Mouse (Mus musculus) liver, embryonic 16.5 days (tissue): ENCODE results near the gene Acot11. TPM values are rescaled to one million over a fixed set of nuclear protein-coding genes. Genes with fewer than 3 reads are reported as not detected.

Experiments used
- ATAC-seq: fragments of 200-750 bp; cut with Nextera tagmentation; 2 replicates; pipeline ENCODE4 v1.8.0; 2017; ENCODE audit warnings: low read depth, mild to moderate bottlenecking, moderate number of reproducible peaks, moderate library complexity
- H3K27ac ChIP-seq: fragments of 300-500 bp; sonication (generic); 2 replicates; pipeline ENCODE4 v1.5.1; 2014; ENCODE audit warnings: mild to moderate bottlenecking, low read length
- H3K27me3 ChIP-seq: fragments of 300-500 bp; sonication (generic); 2 replicates; pipeline ENCODE4 v1.6.1; 2014; ENCODE audit warnings: low read depth, low read length, mixed read lengths; ENCODE audit not compliant: control insufficient read depth, insufficient read depth
- H3K36me3 ChIP-seq: fragments of 300-500 bp; sonication (generic); 2 replicates; pipeline ENCODE4 v1.6.1; 2014; ENCODE audit warnings: mild to moderate bottlenecking; ENCODE audit not compliant: control insufficient read depth, insufficient read depth
- H3K4me1 ChIP-seq: fragments of 300-500 bp; sonication (generic); 2 replicates; pipeline ENCODE4 v1.6.1; 2014; ENCODE audit warnings: low read depth, low read length, mixed read lengths; ENCODE audit not compliant: control insufficient read depth
- H3K4me2 ChIP-seq: fragments of 300-500 bp; sonication (generic); 2 replicates; pipeline ENCODE4 v1.6.1; 2014; ENCODE audit warnings: low read depth, low read length, mixed read lengths
- H3K4me3 ChIP-seq: fragments of 300-500 bp; sonication (generic); 2 replicates; pipeline ENCODE4 v1.5.1; 2014; ENCODE audit warnings: low read depth, mild to moderate bottlenecking, low read length
- H3K9ac ChIP-seq: fragments of 300-500 bp; sonication (generic); 2 replicates; pipeline ENCODE4 v1.6.1; 2014; ENCODE audit warnings: low read depth, low read length
- H3K9me3 ChIP-seq: fragments of 300-500 bp; sonication (generic); replicated peaks from 2 replicates; pipeline ENCODE4 v1.6.1; 2016; ENCODE audit warnings: low read length; ENCODE audit not compliant: control insufficient read depth
- WGBS: fragments of 180-500 bp; shearing (Covaris S2); extraction: QIAGEN DNeasy Blood & Tissue Kit; methylation state at CpG from one replicate; pipeline ENCODE4 v1.1.7; 2014; ENCODE audit not compliant: insufficient replicate concordance; 5-methylcytosine and 5-hydroxymethylcytosine counted together
- polyA plus RNA-seq: library from polyadenylated mRNA; unstranded; fragments of >200 nt; fragmentation: Nextera tagmentation; extraction: Ambion mirVana; gene quantifications from 2 replicates; pipeline ENCODE4 v1.2.1, GENCODE M21; 2015

The Acot11 gene
- polyA plus RNA-seq, 1 experiment from 2014 or later, result 6.1 TPM

DNA sequence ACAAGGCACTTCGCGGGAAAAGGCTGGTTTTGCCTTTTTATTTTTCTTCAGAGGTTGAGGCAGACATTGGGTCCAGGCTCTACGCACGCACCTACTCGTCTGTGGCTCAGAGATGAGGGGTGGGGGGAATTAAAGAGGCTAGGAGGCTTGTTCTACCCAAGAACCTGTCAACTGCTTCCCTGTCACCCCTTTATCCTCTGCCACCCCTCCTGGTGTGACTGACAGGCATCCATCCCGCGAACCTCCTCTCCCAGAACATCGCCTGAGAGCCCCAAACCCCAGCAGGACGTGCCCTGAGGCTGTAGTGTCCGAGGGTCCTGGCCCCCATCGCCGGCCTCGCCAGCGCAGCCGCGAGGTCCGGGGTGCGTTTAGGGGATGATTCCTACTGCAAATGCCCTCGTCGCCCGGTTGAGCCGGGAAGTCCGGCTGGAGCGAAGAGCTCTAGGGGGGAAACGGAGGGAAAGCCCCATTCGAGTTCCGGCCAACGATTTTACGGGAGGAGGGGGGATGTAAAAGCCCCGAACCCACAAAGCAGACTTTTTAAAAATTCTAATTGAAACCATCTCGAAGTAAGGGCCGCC, 34.5 kb upstream of the Acot11 start:
- Histone ChIP-seq H3K9me3 (no peaks in the 10 kb centered on the region), H3K27ac (peak overlapping the region; percentile 72), H3K4me3 (peak overlapping the region; percentile 76), H3K9ac (peak overlapping the region; percentile 78), H3K36me3 (no peaks in the 10 kb centered on the region), H3K4me1 (peaks cover 19% of the 10 kb centered on the region), H3K4me2 (peak overlapping the region; percentile 100), H3K27me3 (no peaks in the 10 kb centered on the region)
- ATAC-seq, result peak; percentile 30
- 0% methylated on average over 32 of the region's 32 CpGs for WGBS

DNA sequence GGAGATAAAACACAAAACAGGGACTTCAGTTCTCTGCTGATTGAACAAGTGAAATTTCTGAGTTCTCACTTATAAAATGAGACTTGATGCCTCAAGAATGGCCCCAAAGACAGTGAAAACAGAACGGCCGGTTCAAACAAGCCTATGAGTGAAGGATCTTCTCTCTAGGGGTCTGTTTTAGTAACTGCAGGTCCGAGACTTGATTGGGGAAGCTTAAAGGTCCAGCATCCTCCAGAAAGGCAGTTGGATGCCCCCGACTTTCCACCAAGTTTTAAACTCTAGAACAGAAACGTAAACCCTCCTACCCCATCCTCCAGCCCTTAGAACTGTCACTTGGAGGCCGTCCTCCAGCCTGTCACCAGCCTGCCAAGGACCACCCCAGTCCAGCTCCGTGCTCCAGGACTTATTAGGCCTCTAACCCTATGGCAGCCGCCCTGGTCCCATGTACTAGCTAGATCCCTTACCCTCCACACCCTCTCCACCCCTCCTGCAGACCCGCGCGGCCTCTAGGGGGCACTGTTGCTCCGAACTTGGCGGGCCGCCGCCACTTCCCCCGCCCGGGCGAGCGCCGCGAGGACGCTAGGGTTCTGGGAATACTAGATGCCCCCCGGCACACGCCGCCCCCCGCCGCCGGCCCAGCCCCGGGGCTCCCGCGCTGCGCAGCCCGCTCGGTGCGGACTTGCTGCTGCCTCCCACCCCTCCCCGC, 33.9 kb upstream of the Acot11 start:
- Histone ChIP-seq H3K4me3 (peak overlapping the region; percentile 76), H3K9me3 (no peaks in the 10 kb centered on the region), H3K4me2 (peak overlapping the region; percentile 100), H3K4me1 (peaks cover 19% of the 10 kb centered on the region), H3K36me3 (no peaks in the 10 kb centered on the region), H3K27ac (peak overlapping the region; percentile 72), H3K27me3 (no peaks in the 10 kb centered on the region), H3K9ac (peak overlapping the region; percentile 78)
- 4% methylated on average over 36 of the region's 36 CpGs for WGBS
- ATAC-seq, result peak; percentile 90

DNA sequence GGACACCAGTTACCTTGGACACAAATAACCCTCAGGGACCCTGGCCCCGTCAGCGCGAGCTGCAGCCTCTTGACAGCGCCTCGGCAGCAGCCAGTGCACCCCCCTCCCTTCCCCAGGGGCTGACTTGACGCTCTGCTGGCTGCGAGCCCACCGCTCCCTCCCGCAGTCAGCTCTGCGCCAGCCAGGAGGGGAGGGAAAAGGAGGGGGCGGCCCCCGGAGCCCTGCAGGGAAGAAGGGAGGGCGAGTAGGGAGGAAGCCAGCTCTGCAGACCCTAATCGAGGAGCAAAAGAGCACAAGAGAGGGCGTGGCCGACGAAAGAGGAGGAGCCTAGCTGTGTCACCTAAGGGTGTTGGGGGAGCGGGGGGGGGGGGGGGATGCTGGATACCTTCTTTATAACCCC, 33.2 kb upstream of the Acot11 start:
- 2% methylated on average over 17 of the region's 18 CpGs for WGBS
- H3K9ac ChIP-seq, result no peak overlapping the region
- H3K27me3 ChIP-seq, result no peaks in the 10 kb centered on the region
- no peak for ATAC-seq
- no peaks in the 10 kb centered on the region for H3K9me3 ChIP-seq
- peaks cover 19% of the 10 kb centered on the region for H3K4me1 ChIP-seq
- peak overlapping the region; percentile 26 for H3K4me3 ChIP-seq
- H3K36me3 ChIP-seq, result no peaks in the 10 kb centered on the region
- peak overlapping the region; percentile 52 for H3K4me2 ChIP-seq
- no peak overlapping the region for H3K27ac ChIP-seq

DNA sequence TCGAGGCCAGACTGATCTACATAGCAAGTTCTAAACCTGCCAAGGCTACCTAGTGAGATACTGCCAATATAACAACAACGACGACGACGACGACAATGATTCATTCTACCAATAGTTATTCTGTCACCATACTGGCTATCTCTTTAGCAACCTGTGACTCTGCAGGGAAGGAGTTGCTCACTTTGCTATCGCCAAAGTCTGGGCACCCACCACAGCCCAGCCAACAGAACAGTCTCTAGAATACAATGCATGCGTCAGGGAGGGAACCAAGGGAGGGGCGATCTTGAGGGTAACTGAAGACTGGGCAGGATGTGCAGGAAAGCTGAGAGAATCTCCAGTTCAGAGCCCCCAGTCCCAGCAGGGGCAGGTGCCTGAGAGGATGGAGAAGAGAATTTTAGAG, 32.6 kb upstream of the Acot11 start:
- Histone ChIP-seq H3K27me3 (no peaks in the 10 kb centered on the region), H3K27ac (no peak overlapping the region), H3K9me3 (no peaks in the 10 kb centered on the region), H3K9ac (no peak overlapping the region), H3K4me1 (peaks cover 19% of the 10 kb centered on the region), H3K4me3 (no peak overlapping the region), H3K36me3 (no peaks in the 10 kb centered on the region), H3K4me2 (peak overlapping the region; percentile 52)
- WGBS, result 8% methylated on average over 9 of the region's 9 CpGs
- no peak for ATAC-seq

DNA sequence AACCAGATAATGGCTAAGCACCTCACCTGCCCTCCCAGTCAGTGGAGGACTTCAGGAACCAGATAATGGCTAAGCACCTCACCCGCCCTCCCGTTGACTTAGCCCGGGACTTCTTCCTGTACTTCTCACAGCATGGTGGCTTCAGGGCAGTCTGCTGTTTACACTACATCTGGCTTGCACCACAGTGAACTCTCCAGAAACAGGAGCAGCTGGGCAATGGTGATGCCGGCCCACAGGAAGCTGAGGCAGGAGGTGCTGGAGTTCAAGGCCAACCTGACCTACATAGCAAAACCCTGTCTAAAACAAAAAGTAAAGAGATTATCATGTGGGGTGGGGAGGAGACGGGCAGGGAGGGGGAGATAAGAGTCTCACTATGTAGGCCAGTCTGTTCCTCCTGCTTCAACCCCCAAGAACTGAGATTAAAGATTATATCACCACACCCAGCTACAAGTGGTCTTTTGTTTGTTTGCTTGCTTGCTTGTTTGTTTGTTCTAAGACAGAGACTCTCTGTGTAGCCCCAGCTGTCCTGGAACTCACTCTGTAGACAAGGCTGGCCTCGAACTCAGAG, 25.8 kb upstream of the Acot11 start:
- no peak overlapping the region for H3K4me3 ChIP-seq
- WGBS, result 21% methylated on average over 6 of the region's 6 CpGs
- no peaks in the 10 kb centered on the region for H3K36me3 ChIP-seq
- H3K4me1 ChIP-seq, result peaks cover 28% of the 10 kb centered on the region
- no peak overlapping the region for H3K4me2 ChIP-seq
- peaks cover 10% of the 10 kb centered on the region for H3K27me3 ChIP-seq
- H3K27ac ChIP-seq, result no peak overlapping the region
- peak; percentile 25; the same call in 1 of the 2 replicates for ATAC-seq
- H3K9me3 ChIP-seq, result no peaks in the 10 kb centered on the region
- H3K9ac ChIP-seq, result no peak overlapping the region

DNA sequence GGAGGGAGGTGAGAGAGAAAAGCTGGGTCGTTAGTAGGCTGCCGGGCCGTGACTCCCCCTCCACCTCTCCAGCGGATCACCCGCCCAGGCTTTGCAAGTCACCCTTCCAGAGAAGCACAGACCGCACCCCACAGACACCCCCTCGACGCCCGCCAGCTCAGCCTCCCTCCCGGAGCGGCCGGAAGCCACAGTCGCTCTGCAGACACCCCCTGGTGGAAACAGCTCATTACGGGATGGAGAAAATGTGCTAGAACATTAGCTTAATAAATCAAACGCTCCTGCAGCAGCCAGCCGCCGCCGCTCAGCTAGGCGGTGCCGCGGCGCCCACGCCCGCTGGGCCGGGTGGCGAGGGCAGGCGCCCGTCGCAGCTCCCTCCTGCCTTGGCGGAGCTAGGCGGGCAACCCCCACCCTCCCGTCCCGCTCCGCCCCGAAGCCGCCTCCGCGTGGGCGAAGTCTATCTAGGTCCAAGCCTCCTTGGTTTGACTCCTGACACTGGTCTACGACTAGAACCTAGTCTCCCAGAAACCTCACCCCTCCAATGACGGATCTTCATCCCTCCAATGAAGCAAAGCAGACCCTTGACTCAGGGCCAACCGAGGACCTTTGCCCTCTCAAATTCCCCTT, 23.1 kb upstream of the Acot11 start:
- Histone ChIP-seq H3K27ac (no peak overlapping the region), H3K27me3 (peaks cover 10% of the 10 kb centered on the region), H3K9me3 (no peaks in the 10 kb centered on the region), H3K9ac (peak overlapping the region; percentile 50), H3K4me3 (peak overlapping the region; percentile 52), H3K4me1 (peaks cover 28% of the 10 kb centered on the region), H3K4me2 (peak overlapping the region; percentile 78), H3K36me3 (no peaks in the 10 kb centered on the region)
- WGBS, result under 1% methylated on average over 42 of the region's 42 CpGs
- peak; percentile 80 for ATAC-seq

DNA sequence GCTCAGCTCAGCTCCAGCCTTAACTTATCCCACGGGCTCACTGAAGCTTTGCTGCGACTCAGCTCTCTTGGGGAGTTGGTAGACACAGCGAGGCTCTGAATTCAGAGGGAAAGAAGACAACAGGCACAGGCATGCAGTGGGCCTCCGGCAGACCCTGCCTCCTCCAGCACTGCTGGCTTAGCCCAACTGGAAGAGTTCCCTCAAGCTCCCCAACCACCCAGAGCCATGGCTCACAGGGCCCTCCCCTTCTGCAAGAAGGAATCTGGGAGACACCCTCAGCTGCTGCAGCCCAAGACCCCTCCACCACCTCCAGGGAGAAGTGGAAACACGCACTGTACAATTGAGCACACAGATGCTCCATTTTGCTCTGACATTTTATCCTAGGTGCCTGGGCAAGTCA, 20.4 kb upstream of the Acot11 start:
- H3K4me2 ChIP-seq, result no peak overlapping the region
- H3K27me3 ChIP-seq, result peaks cover 10% of the 10 kb centered on the region
- H3K9me3 ChIP-seq, result no peaks in the 10 kb centered on the region
- H3K27ac ChIP-seq, result no peak overlapping the region
- H3K9ac ChIP-seq, result no peak overlapping the region
- no peak overlapping the region for H3K4me3 ChIP-seq
- 61% methylated on average over 5 of the region's 5 CpGs for WGBS
- no peak for ATAC-seq
- H3K4me1 ChIP-seq, result peaks cover 19% of the 10 kb centered on the region
- H3K36me3 ChIP-seq, result no peaks in the 10 kb centered on the region

DNA sequence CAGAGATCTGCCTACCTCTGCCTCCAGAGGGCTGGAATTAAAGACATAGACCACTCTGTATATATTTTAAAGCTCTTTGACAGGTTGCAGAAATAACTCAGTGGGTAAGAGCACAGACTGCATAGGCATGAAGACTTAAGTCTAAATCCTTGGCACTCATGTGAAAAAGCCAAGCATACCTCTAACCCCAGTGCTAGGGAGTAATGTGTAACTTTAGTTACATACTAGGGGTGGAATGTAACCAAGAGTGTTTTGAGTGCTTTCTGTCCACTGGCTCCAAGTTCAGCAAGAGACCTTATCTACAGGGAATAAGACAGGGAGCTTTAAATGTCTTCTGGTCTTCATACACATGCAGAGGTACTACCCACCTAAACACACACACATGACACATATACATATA, 14.6 kb upstream of the Acot11 start:
- Histone ChIP-seq H3K9ac (no peak overlapping the region), H3K27ac (no peak overlapping the region), H3K4me3 (no peak overlapping the region), H3K4me1 (no peaks in the 10 kb centered on the region), H3K27me3 (no peaks in the 10 kb centered on the region), H3K4me2 (no peak overlapping the region), H3K9me3 (no peaks in the 10 kb centered on the region), H3K36me3 (no peaks in the 10 kb centered on the region)
- ATAC-seq, result no peak

DNA sequence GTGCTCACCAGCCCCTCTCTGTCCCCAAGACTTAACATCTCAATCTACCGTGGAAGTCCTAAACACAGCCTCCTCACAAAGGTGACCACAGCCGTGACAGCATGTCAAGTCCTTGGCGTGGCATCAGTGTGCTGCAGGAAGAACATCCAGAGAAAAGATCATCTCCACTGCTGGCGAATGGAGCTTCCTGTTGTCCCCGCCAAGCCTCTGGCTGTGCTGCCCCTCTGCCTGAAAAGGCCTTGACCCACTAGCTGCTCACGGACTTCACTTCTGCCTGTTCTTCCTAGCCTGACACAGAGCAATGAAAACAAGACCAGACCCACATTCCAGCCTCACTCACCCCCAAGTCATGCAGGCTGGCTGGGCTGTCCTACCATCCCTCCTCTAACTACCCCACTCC, 13.5 kb upstream of the Acot11 start:
- H3K9me3 ChIP-seq, result no peaks in the 10 kb centered on the region
- 42% methylated on average over 6 of the region's 6 CpGs for WGBS
- ATAC-seq, result no peak
- no peak overlapping the region for H3K9ac ChIP-seq
- no peaks in the 10 kb centered on the region for H3K4me1 ChIP-seq
- H3K27me3 ChIP-seq, result no peaks in the 10 kb centered on the region
- no peak overlapping the region for H3K27ac ChIP-seq
- H3K4me3 ChIP-seq, result no peak overlapping the region
- H3K36me3 ChIP-seq, result no peaks in the 10 kb centered on the region
- H3K4me2 ChIP-seq, result no peak overlapping the region
